Mouse (Mus musculus): ENCODE measurements at regions not wholly inside any gene's neighbourhood (a gene's known extent, or its start where the extent isn't known, plus 50 kb on each side); places are given as distances from the start of the nearest gene placed in this dataset.

GRCm38 (mm10) chr7:135792918-135793317 is 76.8 kb upstream of the Mki67 start:
- ATAC-seq (ENCODE audit: low FRiP score) (no peak), DNase-seq (ENCODE audit: low spot score, missing footprints) (peak; percentile 94)
- H3K4me2 ChIP-seq, result no peak overlapping the region
- 41% methylated on average over 8 of the region's 8 CpGs for WGBS
- no peak overlapping the region for H3K27ac ChIP-seq (ENCODE audit: low read depth, low read length)
- peaks cover 3% of the 10 kb centered on the region; the same call in 1 of the 2 replicates for H3K4me1 ChIP-seq (ENCODE audit: control insufficient read depth, insufficient read depth, low read length)
- no peaks in the 10 kb centered on the region for H3K9me3 ChIP-seq (ENCODE audit: control insufficient read depth, low read length)
- no peaks in the 10 kb centered on the region for H3K36me3 ChIP-seq (ENCODE audit: control insufficient read depth, insufficient read depth, low read length)
- H3K27me3 ChIP-seq (ENCODE audit: control insufficient read depth, insufficient read depth, low read length), result no peaks in the 10 kb centered on the region
- H3K9ac ChIP-seq (ENCODE audit: low read length), result no peak overlapping the region
- no peak overlapping the region for H3K4me3 ChIP-seq (ENCODE audit: low read depth, low read length)

- 32% methylated on average over 7 of the region's 7 CpGs for WGBS
Measured at GRCm38 (mm10) chr7:135794238-135794637, 78.1 kb upstream of the Mki67 start.

GRCm38 (mm10) chr7:135794679-135795078 is 78.5 kb upstream of the Mki67 start:
- H3K36me3 ChIP-seq (ENCODE audit: control insufficient read depth, insufficient read depth, low read length), result no peaks in the 10 kb centered on the region
- H3K27ac ChIP-seq (ENCODE audit: low read depth, low read length), result no peak overlapping the region
- ATAC-seq (ENCODE audit: low FRiP score) (no peak), DNase-seq (ENCODE audit: low spot score, missing footprints) (no peak)
- 51% methylated on average over 2 of the region's 2 CpGs for WGBS
- no peaks in the 10 kb centered on the region for H3K27me3 ChIP-seq (ENCODE audit: control insufficient read depth, insufficient read depth, low read length)
- H3K9me3 ChIP-seq (ENCODE audit: control insufficient read depth, low read length), result no peaks in the 10 kb centered on the region
- H3K4me2 ChIP-seq, result no peak overlapping the region
- H3K4me1 ChIP-seq (ENCODE audit: control insufficient read depth, insufficient read depth, low read length), result peaks cover 3% of the 10 kb centered on the region; the same call in 1 of the 2 replicates
- no peak overlapping the region for H3K4me3 ChIP-seq (ENCODE audit: low read depth, low read length)
- no peak overlapping the region for H3K9ac ChIP-seq (ENCODE audit: low read length)

More at GRCm38 (mm10) chr7:135794238-135794637, 78.1 kb upstream of the Mki67 start:
- H3K4me3 ChIP-seq (ENCODE audit: low read depth, low read length), result no peak overlapping the region
- H3K9ac ChIP-seq (ENCODE audit: low read length), result no peak overlapping the region
- DNase-seq (ENCODE audit: low spot score, missing footprints) (peak; percentile 86), ATAC-seq (ENCODE audit: low FRiP score) (no peak)
- no peaks in the 10 kb centered on the region for H3K27me3 ChIP-seq (ENCODE audit: control insufficient read depth, insufficient read depth, low read length)
- H3K36me3 ChIP-seq (ENCODE audit: control insufficient read depth, insufficient read depth, low read length), result no peaks in the 10 kb centered on the region
- H3K9me3 ChIP-seq (ENCODE audit: control insufficient read depth, low read length), result no peaks in the 10 kb centered on the region
- peaks cover 3% of the 10 kb centered on the region; the same call in 1 of the 2 replicates for H3K4me1 ChIP-seq (ENCODE audit: control insufficient read depth, insufficient read depth, low read length)
- no peak overlapping the region for H3K27ac ChIP-seq (ENCODE audit: low read depth, low read length)
- H3K4me2 ChIP-seq, result no peak overlapping the region

- no peaks in the 10 kb centered on the region for H3K36me3 ChIP-seq (ENCODE audit: control insufficient read depth, insufficient read depth, low read length)
- WGBS, result 45% methylated on average over 2 of the region's 2 CpGs
- no peak overlapping the region for H3K4me3 ChIP-seq (ENCODE audit: low read depth, low read length)
- ATAC-seq (ENCODE audit: low FRiP score), result no peak
- DNase-seq (ENCODE audit: low spot score, missing footprints), result peak; percentile 75
- no peak overlapping the region for H3K9ac ChIP-seq (ENCODE audit: low read length)
- H3K4me2 ChIP-seq, result no peak overlapping the region
- peaks cover 3% of the 10 kb centered on the region; the same call in 1 of the 2 replicates for H3K4me1 ChIP-seq (ENCODE audit: control insufficient read depth, insufficient read depth, low read length)
- no peaks in the 10 kb centered on the region for H3K27me3 ChIP-seq (ENCODE audit: control insufficient read depth, insufficient read depth, low read length)
- H3K27ac ChIP-seq (ENCODE audit: low read depth, low read length), result no peak overlapping the region
- H3K9me3 ChIP-seq (ENCODE audit: control insufficient read depth, low read length), result no peaks in the 10 kb centered on the region
Measured at GRCm38 (mm10) chr7:135798441-135798840, 82.3 kb upstream of the Mki67 start.

GRCm38 (mm10) chr7:135802598-135803121 is 86.5 kb upstream of the Mki67 start:
- H3K27ac ChIP-seq (ENCODE audit: low read depth, low read length), result no peak overlapping the region
- no peaks in the 10 kb centered on the region for H3K36me3 ChIP-seq (ENCODE audit: control insufficient read depth, insufficient read depth, low read length)
- no peak for ATAC-seq (ENCODE audit: low FRiP score)
- no peak overlapping the region for H3K4me2 ChIP-seq
- no peaks in the 10 kb centered on the region for H3K9me3 ChIP-seq (ENCODE audit: control insufficient read depth, low read length)
- H3K9ac ChIP-seq (ENCODE audit: low read length), result no peak overlapping the region
- WGBS, result 91% methylated on average over 15 of the region's 15 CpGs
- H3K4me3 ChIP-seq (ENCODE audit: low read depth, low read length), result no peak overlapping the region
- no peak for DNase-seq (ENCODE audit: low spot score, missing footprints)
- H3K27me3 ChIP-seq (ENCODE audit: control insufficient read depth, insufficient read depth, low read length), result no peaks in the 10 kb centered on the region
- no peaks in the 10 kb centered on the region for H3K4me1 ChIP-seq (ENCODE audit: control insufficient read depth, insufficient read depth, low read length)

GRCm38 (mm10) chr7:135804730-135805129 is 88.6 kb upstream of the Mki67 start:
- Histone ChIP-seq H3K4me2 (no peak overlapping the region), H3K9ac (ENCODE audit: low read length) (no peak overlapping the region), H3K4me3 (ENCODE audit: low read depth, low read length) (no peak overlapping the region), H3K4me1 (ENCODE audit: control insufficient read depth, insufficient read depth, low read length) (no peaks in the 10 kb centered on the region), H3K36me3 (ENCODE audit: control insufficient read depth, insufficient read depth, low read length) (no peaks in the 10 kb centered on the region), H3K9me3 (ENCODE audit: control insufficient read depth, low read length) (no peaks in the 10 kb centered on the region), H3K27me3 (ENCODE audit: control insufficient read depth, insufficient read depth, low read length) (no peaks in the 10 kb centered on the region), H3K27ac (ENCODE audit: low read depth, low read length) (no peak overlapping the region)
- no peak for ATAC-seq (ENCODE audit: low FRiP score)
- no peak for DNase-seq (ENCODE audit: low spot score, missing footprints)
- 60% methylated on average over 7 of the region's 7 CpGs for WGBS

- H3K9ac ChIP-seq (ENCODE audit: low read length), result no peak overlapping the region
- no peaks in the 10 kb centered on the region for H3K36me3 ChIP-seq (ENCODE audit: control insufficient read depth, insufficient read depth, low read length)
- H3K27me3 ChIP-seq (ENCODE audit: control insufficient read depth, insufficient read depth, low read length), result no peaks in the 10 kb centered on the region
- ATAC-seq (ENCODE audit: low FRiP score) (no peak), DNase-seq (ENCODE audit: low spot score, missing footprints) (no peak)
- 89% methylated on average over 8 of the region's 8 CpGs for WGBS
- no peaks in the 10 kb centered on the region for H3K9me3 ChIP-seq (ENCODE audit: control insufficient read depth, low read length)
- no peak overlapping the region for H3K27ac ChIP-seq (ENCODE audit: low read depth, low read length)
- H3K4me2 ChIP-seq, result no peak overlapping the region
- H3K4me3 ChIP-seq (ENCODE audit: low read depth, low read length), result no peak overlapping the region
- H3K4me1 ChIP-seq (ENCODE audit: control insufficient read depth, insufficient read depth, low read length), result no peaks in the 10 kb centered on the region
Measured at GRCm38 (mm10) chr7:135806139-135806538, 90.0 kb upstream of the Mki67 start.

GRCm38 (mm10) chr7:135806673-135807072 is 90.5 kb upstream of the Mki67 start:
- H3K4me1 ChIP-seq (ENCODE audit: control insufficient read depth, insufficient read depth, low read length), result no peaks in the 10 kb centered on the region
- no peaks in the 10 kb centered on the region for H3K36me3 ChIP-seq (ENCODE audit: control insufficient read depth, insufficient read depth, low read length)
- DNase-seq (ENCODE audit: low spot score, missing footprints) (no peak), ATAC-seq (ENCODE audit: low FRiP score) (no peak)
- WGBS, result 92% methylated on average over 7 of the region's 7 CpGs
- no peak overlapping the region for H3K4me3 ChIP-seq (ENCODE audit: low read depth, low read length)
- no peak overlapping the region for H3K27ac ChIP-seq (ENCODE audit: low read depth, low read length)
- no peaks in the 10 kb centered on the region for H3K9me3 ChIP-seq (ENCODE audit: control insufficient read depth, low read length)
- H3K9ac ChIP-seq (ENCODE audit: low read length), result no peak overlapping the region
- no peaks in the 10 kb centered on the region for H3K27me3 ChIP-seq (ENCODE audit: control insufficient read depth, insufficient read depth, low read length)
- H3K4me2 ChIP-seq, result no peak overlapping the region

GRCm38 (mm10) chr7:135809167-135809566 is 93.0 kb upstream of the Mki67 start:
- H3K4me3 ChIP-seq (ENCODE audit: low read depth, low read length), result no peak overlapping the region
- 91% methylated on average over 10 of the region's 10 CpGs for WGBS
- H3K36me3 ChIP-seq (ENCODE audit: control insufficient read depth, insufficient read depth, low read length), result no peaks in the 10 kb centered on the region
- H3K27me3 ChIP-seq (ENCODE audit: control insufficient read depth, insufficient read depth, low read length), result no peaks in the 10 kb centered on the region
- no peak overlapping the region for H3K27ac ChIP-seq (ENCODE audit: low read depth, low read length)
- no peak overlapping the region for H3K9ac ChIP-seq (ENCODE audit: low read length)
- no peaks in the 10 kb centered on the region for H3K9me3 ChIP-seq (ENCODE audit: control insufficient read depth, low read length)
- no peaks in the 10 kb centered on the region for H3K4me1 ChIP-seq (ENCODE audit: control insufficient read depth, insufficient read depth, low read length)
- no peak for ATAC-seq (ENCODE audit: low FRiP score)
- no peak overlapping the region for H3K4me2 ChIP-seq
- no peak for DNase-seq (ENCODE audit: low spot score, missing footprints)
